Mouse (Mus musculus): ENCODE data around the gene Nid2.

- TF ChIP-seq POLR2A (IDR thresholded peaks at IDR 0.05; ENCODE audit: insufficient read depth, low read depth, low read length) (no peak), CTCF (IDR thresholded peaks at IDR 0.05; ENCODE audit: insufficient read depth, low read depth, low read length) (no peak)
Observed at GRCm38 (mm10) chr14:19858808-19859776, 108.0 kb downstream of the Nid2 start.
